ENCODE assay signal across 8 mouse cellular contexts in the genomic region with DNA sequence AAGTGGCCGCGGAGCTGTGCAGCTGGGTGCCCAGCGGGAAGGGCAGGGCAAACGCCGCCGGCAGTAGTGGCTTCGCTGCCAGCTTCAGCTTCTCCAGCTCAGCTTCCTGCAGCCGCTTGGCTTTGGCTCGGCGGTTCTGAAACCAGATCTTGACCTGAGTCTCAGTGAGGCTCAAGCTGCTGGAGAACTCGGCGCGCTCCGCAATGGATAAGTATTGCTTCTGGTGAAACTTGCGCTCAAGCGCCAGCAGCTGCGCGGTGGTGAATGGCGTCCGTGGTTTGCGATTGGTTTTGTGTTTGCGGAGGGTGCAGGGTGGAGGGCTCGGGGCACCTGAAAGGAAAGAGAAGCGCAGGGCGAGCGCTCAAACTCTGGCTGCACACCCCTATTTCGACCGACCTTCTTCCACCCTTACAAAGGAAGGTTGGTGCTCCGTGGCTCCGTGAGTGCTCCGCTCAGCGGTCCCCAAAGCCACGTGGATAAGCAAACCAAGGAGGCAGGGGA. TPM values are rescaled to one million over a fixed set of nuclear protein-coding genes. Genes with fewer than 3 reads are reported as not detected.
DNase-seq lines count a peak whose midpoint lies in the region; ATAC-seq and TF ChIP-seq lines count a peak whose summit lies in the region.

No protein-coding gene starts in this region.

- H3K4me3 ChIP-seq in thymus, adult 2 months (ENCODE audit: control insufficient read depth, insufficient read depth, low read length) = peak overlapping the region; percentile 25
- peak overlapping the region; percentile 44 for H3K4me3 ChIP-seq in hindbrain, postnatal 0 days (ENCODE audit: low read length)
- peak overlapping the region; percentile 28 for H3K4me3 ChIP-seq in midbrain, embryonic 11.5 days (ENCODE audit: low read depth, low read length)

- no peak for TF ChIP-seq CTCF in thymus, adult 2 months (IDR thresholded peaks at IDR 0.05; ENCODE audit: borderline replicate concordance, control insufficient read depth, extremely low read depth, insufficient read depth, low read length, poor library complexity)
- no peak for TF ChIP-seq CTCF in hindbrain, postnatal 0 days (IDR thresholded peaks at IDR 0.05; ENCODE audit: low read depth)

- no peak for TF ChIP-seq POLR2A in thymus, adult 2 months (IDR thresholded peaks at IDR 0.05; ENCODE audit: control insufficient read depth, extremely low read depth, insufficient read depth, low read length, poor library complexity)

- peak; percentile 14 for DNase-seq in adrenal gland, postnatal 14 days
- no peak for DNase-seq in adrenal gland, adult 8-10 months
- DNase-seq in thymus, adult 2 months = no peak
- DNase-seq in thymus, adult 18-20 months = no peak
- DNase-seq in hindbrain, postnatal 0 days (ENCODE audit: low spot score) = peak; percentile 43
- DNase-seq in midbrain, embryonic 11.5 days (ENCODE audit: low spot score, missing footprints) = no peak
- DNase-seq in urinary bladder, postnatal 10 days (ENCODE audit: low spot score) = no peak
- DNase-seq in left cerebral cortex, adult 9 months (ENCODE audit: low spot score in 2 of 2) = no peak

- H3K4me2 ChIP-seq in hindbrain, postnatal 0 days (ENCODE audit: low read depth, low read length) = peak overlapping the region; percentile 68
- H3K4me2 ChIP-seq in midbrain, embryonic 11.5 days = peak overlapping the region; percentile 39

- no peak overlapping the region for H3K27ac ChIP-seq in thymus, adult 2 months (ENCODE audit: control insufficient read depth, insufficient read depth, low read length)
- no peak overlapping the region for H3K27ac ChIP-seq in hindbrain, postnatal 0 days
- no peak overlapping the region for H3K27ac ChIP-seq in midbrain, embryonic 11.5 days (ENCODE audit: low read depth, low read length)

- H3K9me3 ChIP-seq in hindbrain, postnatal 0 days (ENCODE audit: low read length) = no peaks in the 10 kb centered on the region
- H3K9me3 ChIP-seq in midbrain, embryonic 11.5 days (ENCODE audit: control insufficient read depth, low read length) = no peaks in the 10 kb centered on the region

- no peaks in the 10 kb centered on the region for H3K36me3 ChIP-seq in thymus, adult 2 months (ENCODE audit: control insufficient read depth, insufficient read depth, low read length)
- no peaks in the 10 kb centered on the region for H3K36me3 ChIP-seq in hindbrain, postnatal 0 days (ENCODE audit: insufficient read depth, low read length)
- H3K36me3 ChIP-seq in midbrain, embryonic 11.5 days (ENCODE audit: control insufficient read depth, insufficient read depth, low read length) = no peaks in the 10 kb centered on the region

- peaks cover 23% of the 10 kb centered on the region for H3K4me1 ChIP-seq in thymus, adult 2 months (replicated peaks; ENCODE audit: control insufficient read depth, insufficient read depth, low read length)
- peaks cover 17% of the 10 kb centered on the region for H3K4me1 ChIP-seq in hindbrain, postnatal 0 days (ENCODE audit: insufficient read depth, low read length)
- H3K4me1 ChIP-seq in midbrain, embryonic 11.5 days (ENCODE audit: control insufficient read depth, insufficient read depth, low read length) = peaks cover 10% of the 10 kb centered on the region

- 0 out of 2 replicates have a peak, but pooled peaks have one; percentile 28 for ATAC-seq in hindbrain, postnatal 0 days
- no peak for ATAC-seq in midbrain, embryonic 11.5 days (ENCODE audit: low FRiP score)

- H3K27me3 ChIP-seq in thymus, adult 2 months (ENCODE audit: control insufficient read depth, insufficient read depth, low read length) = peaks cover 20% of the 10 kb centered on the region
- peaks cover 56% of the 10 kb centered on the region for H3K27me3 ChIP-seq in hindbrain, postnatal 0 days (ENCODE audit: insufficient read depth, low read length)
- H3K27me3 ChIP-seq in midbrain, embryonic 11.5 days (ENCODE audit: control insufficient read depth, insufficient read depth, low read length) = peaks cover 86% of the 10 kb centered on the region

- under 1% methylated on average over 33 of the region's 33 CpGs for WGBS in thymus, adult 2 months
- under 1% methylated on average over 33 of the region's 33 CpGs for WGBS in hindbrain, postnatal 0 days
- under 1% methylated on average over 33 of the region's 33 CpGs for WGBS in midbrain, embryonic 11.5 days

- 0 out of 2 replicates have a peak overlapping the region, but pooled peaks have one; percentile 13 for H3K9ac ChIP-seq in hindbrain, postnatal 0 days (replicated peaks; ENCODE audit: low read length)
- H3K9ac ChIP-seq in midbrain, embryonic 11.5 days (ENCODE audit: low read length) = no peak overlapping the region

RNA-seq across cellular contexts. Expression of a gene that starts 1.0 kb away (rescaled TPM):
- total RNA-seq in adrenal gland, postnatal 14 days (2021) = not detected in 2 replicates
- total RNA-seq in adrenal gland, adult 8-10 months (2022) = not detected
- 1.4 TPM in 2 replicates for polyA plus RNA-seq in thymus, adult 2 months (2012; rRNA removed)
- total RNA-seq in hindbrain, postnatal 0 days (2014; rRNA removed) = 0.94 and 1.2 TPM in 2 replicates
- polyA plus RNA-seq in hindbrain, postnatal 0 days (2015; fragmentation: Nextera tagmentation; extraction: Ambion mirVana) = 1.9 and 2.0 TPM in 2 replicates
- polyA plus RNA-seq in midbrain, embryonic 11.5 days (2014; fragmentation: Nextera tagmentation; extraction: Ambion mirVana) = 6.1 and 8.0 TPM in 2 replicates

RNA-seq across cellular contexts. Expression of a gene that starts 11.4 kb away (rescaled TPM):
- 27.2 and 28.0 TPM in 2 replicates for total RNA-seq in adrenal gland, postnatal 14 days (2021)
- 10 to 100 TPM; 24.2 to 35.8 (median 32.2) TPM for total RNA-seq in adrenal gland, adult 8-10 months (2022)
- polyA plus RNA-seq in thymus, adult 2 months (2012; rRNA removed) = 39.7 and 40.6 TPM in 2 replicates
- 61.7 and 63.7 TPM in 2 replicates for total RNA-seq in hindbrain, postnatal 0 days (2014; rRNA removed)
- polyA plus RNA-seq in hindbrain, postnatal 0 days (2015; fragmentation: Nextera tagmentation; extraction: Ambion mirVana) = 58.3 TPM in 2 replicates
- 58.9 and 62.6 TPM in 2 replicates for polyA plus RNA-seq in midbrain, embryonic 11.5 days (2014; fragmentation: Nextera tagmentation; extraction: Ambion mirVana)

RNA-seq across cellular contexts. Expression of a gene that starts 11.7 kb away (rescaled TPM):
- total RNA-seq in adrenal gland, postnatal 14 days (2021) = 16.3 and 18.2 TPM in 2 replicates
- total RNA-seq in adrenal gland, adult 8-10 months (2022) = 10 to 100 TPM; 21.8 to 30.7 (median 26.7) TPM
- polyA plus RNA-seq in thymus, adult 2 months (2012; rRNA removed) = 123 and 143 TPM in 2 replicates
- 23.3 and 42.9 TPM in 2 replicates for total RNA-seq in hindbrain, postnatal 0 days (2014; rRNA removed)
- polyA plus RNA-seq in hindbrain, postnatal 0 days (2015; fragmentation: Nextera tagmentation; extraction: Ambion mirVana) = 60.5 and 63.9 TPM in 2 replicates
- polyA plus RNA-seq in midbrain, embryonic 11.5 days (2014; fragmentation: Nextera tagmentation; extraction: Ambion mirVana) = 36.3 and 43.1 TPM in 2 replicates

RNA-seq across cellular contexts. Expression of a gene that starts 34.5 kb away (rescaled TPM):
- total RNA-seq in adrenal gland, postnatal 14 days (2021) = 6.8 and 7.7 TPM in 2 replicates
- total RNA-seq in adrenal gland, adult 8-10 months (2022) = 10 to 100 TPM in 2 of 4 experiments, 1 to 10 TPM in 2; 5.8 to 13.8 (median 11.0) TPM
- polyA plus RNA-seq in thymus, adult 2 months (2012; rRNA removed) = 0.14 and 0.44 TPM in 2 replicates
- total RNA-seq in hindbrain, postnatal 0 days (2014; rRNA removed) = 422 and 452 TPM in 2 replicates
- 460 and 486 TPM in 2 replicates for polyA plus RNA-seq in hindbrain, postnatal 0 days (2015; fragmentation: Nextera tagmentation; extraction: Ambion mirVana)
- polyA plus RNA-seq in midbrain, embryonic 11.5 days (2014; fragmentation: Nextera tagmentation; extraction: Ambion mirVana) = 7.6 and 8.8 TPM in 2 replicates

RNA-seq across cellular contexts. Expression of a gene that starts 45.3 kb away (rescaled TPM):
- total RNA-seq in adrenal gland, postnatal 14 days (2021) = not detected in 2 replicates
- total RNA-seq in adrenal gland, adult 8-10 months (2022) = not detected
- 2.4 and 5.2 TPM in 2 replicates for polyA plus RNA-seq in thymus, adult 2 months (2012; rRNA removed)
- total RNA-seq in hindbrain, postnatal 0 days (2014; rRNA removed) = not detected in 2 replicates
- polyA plus RNA-seq in hindbrain, postnatal 0 days (2015; fragmentation: Nextera tagmentation; extraction: Ambion mirVana) = not detected in 2 replicates
- not detected in 2 replicates for polyA plus RNA-seq in midbrain, embryonic 11.5 days (2014; fragmentation: Nextera tagmentation; extraction: Ambion mirVana)

Comparison
In these comparisons a context has a peak if more than half of its experiments do, and no peak if none do; other contexts are left out.
1. DNase-seq: peak in adrenal gland, postnatal 14 days (single experiment) and hindbrain, postnatal 0 days (single experiment); none in adrenal gland, adult 8-10 months (single experiment), thymus, adult 2 months (single experiment), thymus, adult 18-20 months (0 of 2), midbrain, embryonic 11.5 days (single experiment), urinary bladder, postnatal 10 days (single experiment) and left cerebral cortex, adult 9 months (0 of 2).
2. Peak in every context shown above with its lines, with median percentiles within 50 percentile points of each other: H3K4me3 ChIP-seq.